Mouse (Mus musculus): ENCODE measurements around the gene Yipf6.
A peak's percentile ranks its signal among the peaks of the same experiment; 100 is the strongest.
"Not testable (repeated sequence)": the region's sequence is repeated elsewhere in the genome, so short reads cannot be mapped to it uniquely, and the experiment has no call there.

Gene Yipf6

DNA sequence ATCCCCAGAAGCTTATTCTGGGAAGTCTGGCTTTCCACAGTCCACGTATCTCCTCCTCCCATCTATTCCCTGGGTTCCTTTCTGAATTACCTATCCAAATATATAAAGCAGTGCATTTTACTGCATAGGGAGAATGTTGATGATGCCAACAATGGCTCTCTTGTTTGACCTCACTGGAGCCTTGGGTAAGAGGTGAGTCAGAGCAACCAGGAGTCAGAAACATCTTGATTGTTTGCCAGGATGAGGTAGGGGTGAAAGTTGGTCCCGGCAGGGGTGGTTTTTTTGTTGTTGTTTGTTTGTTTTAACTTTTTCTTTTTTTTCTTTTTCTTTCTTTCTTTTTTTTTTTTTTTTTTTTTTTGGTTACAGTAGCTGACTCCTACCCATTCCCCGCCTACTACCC lies at the start of gene Yipf6:
Yipf6 (plus strand) TSS at position 216 of the 400 bp plus-strand sequence.
- no peak for DNase-seq (ENCODE audit: low spot score)

DNA sequence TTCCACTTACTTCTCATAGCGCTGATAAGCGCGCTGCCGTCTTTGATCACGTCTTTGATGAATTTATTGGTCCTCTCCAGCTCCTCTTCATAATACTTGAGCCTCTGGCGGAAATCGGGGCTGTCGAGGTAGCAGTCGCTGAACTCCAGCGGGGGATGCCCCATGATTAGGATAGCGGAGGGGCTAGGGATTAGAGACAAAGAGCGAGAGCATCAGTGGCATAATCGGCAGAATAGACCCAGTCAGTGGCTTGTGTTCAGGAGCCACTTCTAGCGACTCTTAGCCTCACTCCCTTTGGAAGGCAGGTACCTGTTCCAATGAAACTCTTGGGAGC lies 46.1 kb upstream of the Yipf6 start:
- DNase-seq (ENCODE audit: low spot score) = peak; percentile 49

DNA sequence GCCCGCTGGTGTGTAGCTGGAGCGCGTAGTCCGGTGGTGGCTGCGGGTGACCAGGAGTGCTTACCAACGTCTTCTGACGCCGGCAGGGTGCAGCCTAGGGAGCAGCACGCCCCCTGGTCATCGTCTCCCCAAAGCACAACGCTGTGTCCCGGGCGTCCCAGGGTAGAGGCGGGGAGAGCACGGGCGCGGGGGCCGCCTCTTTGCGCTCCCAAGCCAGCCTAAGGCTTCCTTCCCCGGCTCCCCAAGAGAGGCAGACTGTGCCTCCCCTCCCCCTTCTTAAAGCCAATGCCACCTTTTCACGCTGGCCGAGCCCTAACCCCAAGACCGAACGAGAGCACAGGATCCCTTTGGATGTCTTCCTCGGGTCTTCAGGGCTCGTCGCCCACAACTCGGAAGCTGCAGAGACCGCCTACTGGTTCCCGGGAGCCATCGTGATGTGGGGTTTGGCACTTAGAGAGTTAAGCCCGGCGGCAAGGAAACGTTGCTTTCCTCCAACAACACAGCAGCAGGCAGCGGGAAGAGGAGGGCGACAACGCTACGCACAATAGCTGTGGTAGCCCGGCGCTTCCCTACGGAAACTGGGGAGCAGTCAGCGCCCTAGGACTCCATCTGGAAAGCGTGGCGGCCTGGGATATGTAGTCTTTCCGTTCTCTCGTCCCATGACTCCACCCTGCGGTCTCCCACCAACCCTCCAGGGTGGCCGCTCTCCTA lies 45.6 kb upstream of the Yipf6 start, which contains the start of gene Ophn1:
Ophn1 (minus strand) TSS at position 620 of the 711 bp plus-strand sequence.
- DNase-seq (ENCODE audit: low spot score) = peak; percentile 68

GRCm38 (mm10) chrX:98898307-98898706 lies 37.8 kb upstream of the Yipf6 start:
- no peak for DNase-seq (ENCODE audit: low spot score)

DNA sequence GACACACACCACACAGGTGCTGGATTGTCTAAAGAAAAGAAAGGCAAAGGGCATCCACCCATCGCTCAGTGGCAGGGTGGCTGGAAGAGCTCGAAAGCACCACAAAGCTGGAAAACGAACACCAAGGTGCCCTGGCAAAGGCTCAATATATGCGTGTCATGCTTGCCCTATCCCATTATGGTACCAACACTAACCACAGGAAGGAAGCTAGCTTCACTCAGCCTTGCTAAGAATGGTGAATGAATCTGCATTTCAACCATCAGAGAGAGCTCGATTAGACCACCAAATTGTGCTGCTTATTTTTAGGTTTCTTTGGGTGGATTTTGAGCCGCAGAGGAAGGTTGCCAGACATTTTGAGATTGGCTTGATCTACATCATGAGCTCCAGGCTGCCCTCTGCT lies 31.9 kb upstream of the Yipf6 start:
- DNase-seq (ENCODE audit: low spot score) = no peak

DNA sequence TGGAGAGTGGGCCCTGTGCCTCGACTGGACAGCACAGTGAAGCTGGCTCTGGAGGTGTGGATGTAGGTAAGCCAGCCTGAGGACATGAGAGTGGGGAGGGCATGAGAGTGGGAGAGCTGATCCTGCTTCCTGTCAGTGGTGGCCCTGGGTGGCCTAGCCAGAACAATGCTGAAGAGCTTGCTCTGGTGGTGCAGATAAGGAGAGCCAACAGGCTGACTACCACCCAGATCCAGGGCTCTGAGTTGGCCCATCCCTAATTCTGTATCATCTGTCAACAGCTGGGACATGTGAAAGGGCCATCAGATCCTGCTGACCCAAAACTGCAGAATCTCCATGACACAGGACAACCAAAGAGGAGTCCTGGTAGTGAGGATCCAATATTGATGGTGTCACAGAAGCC lies 27.2 kb upstream of the Yipf6 start:
- no peak for DNase-seq (ENCODE audit: low spot score)

DNA sequence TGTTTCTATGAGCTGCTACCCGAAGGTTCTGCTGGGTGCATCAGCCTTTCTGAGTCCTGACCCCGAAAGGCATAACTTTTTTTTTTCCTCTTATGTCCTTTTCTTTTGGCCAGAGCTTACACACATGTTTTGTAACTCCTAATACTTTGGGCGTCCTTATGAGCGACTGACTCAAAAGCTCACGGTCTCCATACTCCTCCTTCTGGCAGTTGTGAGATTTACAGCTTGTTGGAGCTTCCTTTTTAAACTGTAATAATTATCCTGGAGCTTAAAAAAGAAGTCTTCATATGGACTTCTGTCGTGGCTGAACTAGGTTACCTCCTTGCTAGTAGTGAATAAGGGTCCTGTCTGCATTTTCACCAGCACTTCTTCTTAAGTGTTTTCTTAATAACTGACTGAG lies 16.7 kb upstream of the Yipf6 start:
- peak; percentile 64 for DNase-seq (ENCODE audit: low spot score)

DNA sequence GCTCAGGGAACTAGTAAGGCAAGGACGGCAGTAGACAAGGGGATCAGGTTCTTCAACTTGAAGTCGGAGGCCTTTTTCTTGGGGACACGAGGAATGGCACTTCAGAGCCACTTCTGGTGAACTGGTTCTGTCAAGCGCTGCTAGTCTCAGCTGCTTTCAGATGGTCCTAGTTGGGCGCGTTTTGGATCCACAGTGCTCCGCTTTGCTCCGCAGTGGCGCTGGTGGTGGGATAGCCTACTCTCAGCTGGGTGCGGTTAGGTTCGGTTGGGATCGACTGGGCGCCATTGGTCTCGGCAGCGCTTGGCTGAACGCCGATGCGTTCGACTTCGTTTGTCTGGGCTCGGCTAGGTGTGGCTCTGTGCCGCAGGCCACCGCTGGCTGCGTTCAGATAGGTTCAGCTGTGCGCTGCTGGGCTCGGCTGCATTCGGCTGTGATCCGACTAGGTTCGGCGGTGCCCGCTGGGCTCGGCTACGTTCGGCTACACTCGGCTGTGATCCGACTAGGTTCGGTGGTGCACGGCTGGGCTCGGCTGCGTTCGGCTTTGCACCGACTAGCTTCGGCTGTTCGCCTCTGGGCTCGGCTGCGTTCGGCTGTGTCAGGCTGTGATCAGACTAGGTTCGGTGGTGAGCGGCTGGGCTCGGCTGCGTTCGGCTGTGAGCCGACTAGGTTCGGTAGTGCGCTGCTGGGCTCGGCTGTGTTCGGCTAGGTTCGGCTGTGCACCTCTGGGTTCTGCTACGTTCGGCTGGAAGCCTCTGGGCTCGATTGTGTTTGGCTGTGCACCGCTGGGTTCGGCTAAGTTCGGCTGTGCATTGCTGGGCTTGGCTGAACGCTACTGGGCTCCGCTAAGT lies 815 bp downstream of the Yipf6 start:
- DNase-seq (ENCODE audit: low spot score) = peak; percentile 87

DNA sequence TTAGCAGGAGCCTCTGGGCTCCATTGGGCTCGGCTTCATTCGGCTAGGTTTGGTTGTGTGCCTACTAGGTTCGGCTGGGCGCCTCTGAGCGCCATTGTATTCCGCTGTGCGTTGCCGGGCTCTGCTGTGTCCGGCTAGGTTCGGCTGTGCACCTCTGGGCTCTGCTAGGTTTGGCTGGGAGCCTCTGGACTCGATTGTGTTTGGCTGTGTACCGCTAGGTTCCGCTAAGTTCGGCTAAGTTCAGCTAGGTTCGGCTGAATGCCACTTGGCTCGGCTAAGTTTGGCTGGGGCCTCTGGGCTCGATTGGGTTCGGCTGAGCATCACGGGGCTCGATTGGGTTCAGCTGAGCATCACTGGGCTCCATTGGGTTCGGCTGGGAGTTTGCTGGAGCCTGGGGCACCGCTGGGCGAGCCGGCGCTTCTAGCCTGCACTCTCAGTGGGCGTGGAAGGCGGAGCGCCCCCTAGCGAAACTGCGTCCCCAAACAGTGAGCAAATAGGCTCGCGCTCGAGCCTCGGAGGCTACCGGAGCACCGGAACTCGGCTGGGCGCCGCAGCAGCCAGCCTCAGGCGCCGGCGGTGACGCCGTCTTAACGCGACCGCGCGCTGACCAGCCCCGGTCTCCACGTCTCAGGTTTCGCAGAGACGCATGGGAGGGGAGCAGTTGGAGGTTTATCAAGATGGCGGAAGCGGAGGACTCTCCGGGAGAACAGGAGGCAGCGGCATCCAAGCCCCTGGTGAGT lies 1.6 kb downstream of the Yipf6 start:
- DNase-seq (ENCODE audit: low spot score) = peak; percentile 94

GRCm38 (mm10) chrX:98953941-98954340 lies 17.8 kb downstream of the Yipf6 start:
- DNase-seq (ENCODE audit: low spot score) = peak; percentile 72

DNA sequence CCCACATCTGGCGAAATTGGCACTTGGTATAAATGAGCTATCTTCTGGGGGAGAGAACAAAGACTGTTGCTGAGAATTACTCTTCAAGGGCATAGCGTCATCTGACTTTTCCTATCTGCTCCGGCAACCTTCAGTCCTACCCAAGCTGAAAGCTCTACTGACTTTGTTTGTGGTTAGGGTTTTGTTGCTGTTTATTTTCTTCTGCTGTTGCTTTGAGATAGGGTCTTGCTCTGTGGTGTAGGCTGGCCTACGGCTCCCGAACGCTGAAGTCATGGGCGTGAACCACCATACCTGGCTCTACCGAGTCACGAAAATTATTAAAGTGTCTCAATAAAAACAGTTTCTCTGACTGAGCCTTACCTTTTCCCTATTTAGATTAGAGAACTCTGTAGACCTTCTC lies 22.2 kb downstream of the Yipf6 start:
- DNase-seq (ENCODE audit: low spot score) = no peak

GRCm38 (mm10) chrX:98959050-98959449 lies 22.9 kb downstream of the Yipf6 start:
- no peak for DNase-seq (ENCODE audit: low spot score)

DNA sequence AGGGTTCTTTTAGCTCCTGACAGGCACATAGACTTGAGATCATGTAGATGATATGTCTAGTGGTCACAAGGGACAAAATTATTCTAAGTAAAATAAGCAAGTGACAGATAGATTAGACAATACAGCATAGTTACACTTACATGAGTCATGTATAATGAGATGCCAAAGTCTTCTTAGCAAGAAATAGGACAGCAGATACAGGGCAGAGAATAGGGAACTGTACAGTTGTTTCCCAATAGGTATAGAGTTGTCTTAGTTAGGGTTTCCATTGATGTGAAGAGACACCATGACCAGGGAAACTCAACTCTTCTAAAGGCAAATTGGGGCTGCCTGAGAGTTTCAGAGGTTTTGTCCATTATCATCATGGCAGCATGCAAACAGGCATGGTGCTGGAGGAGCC lies 27.6 kb downstream of the Yipf6 start:
- no peak for DNase-seq (ENCODE audit: low spot score)

GRCm38 (mm10) chrX:98964513-98964912 lies 28.4 kb downstream of the Yipf6 start:
- DNase-seq (ENCODE audit: low spot score) = no peak

DNA sequence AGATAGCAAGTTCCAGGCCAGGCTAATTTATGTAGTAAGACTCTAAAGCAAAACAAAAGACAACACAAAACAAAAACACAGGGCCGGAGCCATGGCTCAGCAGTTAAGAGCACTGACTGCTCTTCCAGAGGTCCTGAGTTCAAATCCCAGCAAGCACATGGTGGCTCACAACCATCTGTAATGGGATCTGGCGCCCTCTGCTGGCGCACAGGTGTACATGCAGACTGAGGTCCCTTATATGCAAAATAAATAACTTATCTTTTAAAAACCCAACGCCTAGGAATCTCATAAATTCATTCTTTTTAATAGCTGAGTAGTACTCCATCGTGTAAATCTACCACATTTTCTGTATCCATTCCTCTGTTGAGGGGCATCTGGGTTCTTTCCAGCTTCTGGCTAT lies 50.5 kb downstream of the Yipf6 start:
- not testable (repeated sequence) for DNase-seq (ENCODE audit: low spot score)

- DNase-seq (ENCODE audit: low spot score) = peak; percentile 64
Observed at GRCm38 (mm10) chrX:98989574-98989973, 53.5 kb downstream of the Yipf6 start.
